Mouse (Mus musculus) left cerebral cortex, adult 9 months (tissue): ENCODE measurements at regions not wholly inside any gene's neighbourhood (a gene's known extent, or its start where the extent isn't known, plus 50 kb on each side); places are given as distances from the start of the nearest gene placed in this dataset.

Source experiments
- DNase-seq, 2 experiments: peaks; one replicate each; pipeline ENCODE4 v3.0.0; 2022; ENCODE audit warnings: low spot score in 2 of 2

DNA sequence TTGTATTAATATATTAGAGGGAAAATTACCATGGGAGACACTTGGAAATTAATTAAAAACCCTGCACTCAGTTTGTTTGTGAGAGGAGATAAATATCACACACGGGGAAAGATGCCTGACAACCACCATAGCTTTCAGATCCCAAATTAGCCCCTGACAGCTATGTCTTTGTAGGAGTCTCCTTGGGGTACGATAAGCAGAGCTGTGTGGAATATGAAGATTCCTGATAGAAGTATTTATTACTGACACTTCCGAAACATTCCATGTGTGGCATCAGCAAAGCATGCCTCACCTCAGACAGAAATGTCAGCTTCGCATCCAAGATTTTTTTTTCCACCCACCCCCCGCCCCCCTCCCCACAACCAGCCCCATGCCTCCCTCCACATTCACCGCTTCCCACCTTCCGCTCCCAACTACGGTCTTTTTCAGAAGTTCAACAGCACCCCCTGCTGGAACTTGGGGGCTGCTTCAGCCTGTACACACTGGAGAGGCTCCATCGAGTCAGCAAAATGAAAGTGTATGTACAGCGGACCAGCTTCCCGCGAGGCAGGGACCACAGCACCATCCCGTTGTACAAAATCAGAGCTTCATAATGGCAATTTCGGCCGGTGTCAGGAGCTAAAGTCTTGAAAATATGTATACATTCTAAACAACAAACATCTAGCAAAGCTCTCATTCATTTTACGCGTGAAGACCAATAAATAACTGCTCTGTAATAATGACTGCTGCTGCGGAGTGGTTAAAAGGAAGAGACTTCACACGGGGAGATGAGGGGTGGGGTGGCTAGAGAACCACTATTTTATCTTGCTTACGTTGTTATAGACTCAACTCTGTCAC lies 66.7 kb downstream of the Rwdd3 start:
- DNase-seq, result peak; percentile 63 to 89

DNA sequence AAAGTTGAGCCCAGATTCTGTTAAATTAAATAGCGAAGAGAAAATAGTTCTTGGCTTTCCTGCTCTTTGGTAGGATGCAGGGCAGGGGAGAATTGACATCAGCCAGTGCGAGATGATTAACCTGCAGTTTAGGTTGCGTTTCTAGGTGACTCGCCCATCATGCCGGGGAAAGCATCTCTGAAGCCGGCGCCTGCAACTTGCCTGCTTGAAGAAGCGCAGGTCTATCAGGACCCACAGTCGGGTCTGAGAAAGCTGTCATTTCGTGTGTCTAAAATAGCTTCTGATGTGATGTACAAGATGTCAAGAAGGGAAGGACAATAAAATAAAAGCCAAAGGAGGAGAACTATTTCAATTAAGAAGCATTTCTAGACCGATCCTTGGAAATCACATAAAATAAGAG lies 68.6 kb downstream of the Rwdd3 start:
- no peak for DNase-seq

DNA sequence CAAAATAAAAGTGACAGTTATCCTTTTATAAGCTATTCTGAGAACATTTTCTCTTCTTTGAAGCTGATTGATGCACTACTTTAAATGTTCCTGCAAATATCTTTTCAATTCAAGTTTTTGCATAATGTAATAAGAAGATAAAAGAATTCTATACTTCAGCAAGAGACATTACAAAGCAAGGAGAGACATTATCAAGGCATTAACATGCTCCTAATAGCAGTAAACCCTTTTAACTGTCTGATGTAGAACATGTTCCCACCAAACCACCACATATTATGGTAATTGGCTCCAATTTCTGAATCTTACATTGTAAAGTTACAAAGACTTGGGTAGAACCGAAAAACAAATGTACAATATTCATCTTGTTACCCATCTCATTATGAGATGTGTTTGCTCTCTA lies 69.4 kb downstream of the Rwdd3 start:
- DNase-seq, result no peak

DNA sequence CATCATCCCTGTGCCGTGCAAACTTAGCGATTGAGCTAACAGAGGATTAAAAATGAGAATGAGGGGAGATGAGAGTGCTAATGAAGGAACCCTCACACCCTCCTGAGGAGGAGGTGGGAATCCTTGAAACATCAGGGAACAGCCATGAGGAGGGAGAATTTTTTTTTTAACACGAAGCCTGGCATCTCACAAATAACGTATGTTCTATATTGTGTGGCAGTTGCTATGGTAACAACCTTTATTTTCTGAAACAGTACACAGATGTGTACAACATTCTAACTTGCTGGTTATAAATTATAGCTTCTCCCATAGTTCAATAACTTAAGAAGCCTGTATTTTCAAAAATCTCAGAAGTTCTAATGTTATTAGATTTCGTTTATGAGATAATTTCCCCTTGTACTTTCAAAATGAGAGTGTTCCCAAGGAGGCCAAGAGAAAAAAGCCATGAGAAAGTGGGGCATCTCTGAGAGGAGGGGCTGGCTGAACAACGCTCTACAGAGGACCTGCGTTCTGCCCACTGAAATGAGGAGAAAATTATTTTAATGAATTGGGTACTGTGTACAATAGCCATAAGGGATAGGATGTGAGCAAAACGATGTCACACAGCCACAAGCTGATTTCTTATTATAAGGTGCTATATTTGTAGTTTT lies 71.2 kb downstream of the Rwdd3 start:
- DNase-seq, result peak in 1 of 2 experiments; percentile 16

DNA sequence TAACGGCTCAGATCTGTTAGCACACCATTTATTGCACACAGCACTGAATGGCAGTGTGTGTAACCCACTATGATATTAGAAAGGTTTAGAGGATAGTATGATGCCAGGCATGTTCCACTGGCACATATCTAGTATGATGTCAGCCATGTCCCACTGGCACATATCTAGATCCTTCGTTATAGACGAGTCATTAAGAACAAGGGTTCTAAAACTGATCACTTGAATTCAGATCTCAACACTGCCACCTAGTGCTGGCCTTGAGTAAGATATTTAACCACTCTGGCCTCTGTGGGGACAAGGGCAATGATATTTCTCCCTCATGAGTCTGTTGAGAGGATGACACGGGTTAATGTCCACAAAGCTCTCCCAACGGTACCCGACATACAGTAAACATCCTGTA lies 78.0 kb downstream of the Rwdd3 start:
- peak in 1 of 2 experiments; percentile 38 for DNase-seq

DNA sequence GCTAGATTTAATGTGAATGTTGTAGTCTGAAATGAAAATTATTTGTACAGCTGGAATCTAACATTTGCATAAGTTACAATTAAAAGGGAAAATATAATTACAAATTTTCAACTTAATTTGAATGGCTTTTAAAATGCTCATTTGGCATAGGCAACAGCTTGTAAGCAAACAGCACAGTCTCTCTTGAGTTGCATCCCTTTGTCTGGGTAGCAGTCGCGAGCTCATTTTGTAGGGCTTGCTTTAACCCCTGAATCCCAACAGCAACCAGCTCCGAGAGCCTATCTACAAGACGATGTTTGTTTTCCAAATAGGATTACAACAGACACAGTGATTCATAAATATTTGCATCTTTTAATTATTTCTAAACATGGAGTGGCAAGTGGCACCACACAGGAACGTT lies 82.8 kb downstream of the Rwdd3 start:
- DNase-seq, result no peak

DNA sequence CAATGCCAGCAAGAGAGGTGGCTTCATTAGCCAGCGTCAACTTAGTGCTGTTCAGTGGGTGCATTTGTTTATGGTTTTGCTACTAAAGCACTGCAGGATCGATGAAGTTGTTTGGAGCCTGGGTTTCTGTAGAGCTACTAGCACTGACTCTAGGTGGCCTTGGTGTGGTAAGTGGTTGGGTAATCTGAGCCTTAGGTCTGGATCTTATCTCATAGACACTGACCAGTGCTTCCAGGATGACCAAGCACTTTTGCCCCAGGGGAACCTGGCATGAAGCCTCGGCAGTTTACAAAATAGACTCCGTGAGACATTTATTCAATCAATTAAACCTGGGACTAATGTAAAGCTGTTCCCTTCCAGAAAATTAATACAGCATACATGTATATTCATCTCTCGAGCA lies 102.8 kb downstream of the Rwdd3 start:
- DNase-seq, result no peak

DNA sequence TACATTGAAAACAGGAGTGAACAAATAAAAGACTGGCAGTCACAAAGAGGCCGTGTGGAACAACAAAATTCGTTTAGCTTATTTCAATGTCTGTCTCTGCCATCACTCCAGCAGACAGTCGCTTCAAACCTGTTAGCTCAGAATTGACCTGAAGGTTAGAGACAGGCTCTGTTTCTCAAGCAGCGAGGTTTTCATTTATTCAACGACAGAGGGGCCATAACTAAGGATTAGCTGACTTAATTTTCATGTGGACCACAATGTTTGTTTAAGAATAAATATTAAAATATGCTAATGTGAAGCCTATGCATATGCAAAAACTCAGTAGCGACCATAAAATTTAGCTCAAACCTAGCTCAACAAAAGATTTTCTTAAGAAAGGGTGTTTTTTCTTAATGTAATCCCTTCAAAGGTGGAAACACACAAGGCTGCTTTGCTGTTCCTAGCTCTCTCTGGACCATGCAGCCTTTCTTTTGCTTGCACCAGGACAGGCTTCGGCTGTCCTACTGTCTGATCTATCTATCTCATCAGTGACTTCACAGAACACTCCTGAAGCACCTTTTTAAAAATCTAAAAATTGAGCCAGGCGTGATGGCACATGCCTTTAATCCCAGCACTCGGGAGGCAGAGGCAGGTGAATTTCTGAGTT lies 135.5 kb downstream of the Rwdd3 start:
- DNase-seq, result no peak

DNA sequence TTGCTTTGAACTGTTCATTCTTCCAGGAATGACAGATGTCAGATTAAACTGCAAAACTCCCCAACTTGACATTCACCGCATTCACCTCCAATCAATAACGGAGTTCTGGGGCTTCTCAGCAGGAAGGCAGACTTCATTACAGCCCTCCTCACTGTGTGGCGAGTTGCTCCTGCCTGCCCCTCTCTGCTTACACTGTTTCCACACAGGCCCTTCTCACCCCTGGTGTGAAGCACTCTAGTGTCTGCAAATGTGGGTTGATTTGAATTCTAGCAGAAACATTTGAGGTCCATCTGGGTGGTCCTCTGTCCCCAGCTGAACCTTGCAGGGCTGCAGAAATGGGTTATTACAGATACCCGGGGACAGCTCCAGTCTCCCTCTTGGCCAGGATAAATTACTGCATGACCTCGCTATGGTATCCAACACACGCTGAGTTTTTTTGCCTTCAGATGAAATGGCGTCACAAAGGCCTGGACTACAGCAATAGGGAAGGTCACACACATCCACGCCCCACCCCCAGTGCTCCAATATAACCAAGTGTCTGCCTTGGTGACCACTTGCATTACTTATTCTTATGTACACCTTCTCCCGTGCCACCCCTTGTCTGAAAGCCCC lies 145.8 kb downstream of the Rwdd3 start:
- no peak for DNase-seq

DNA sequence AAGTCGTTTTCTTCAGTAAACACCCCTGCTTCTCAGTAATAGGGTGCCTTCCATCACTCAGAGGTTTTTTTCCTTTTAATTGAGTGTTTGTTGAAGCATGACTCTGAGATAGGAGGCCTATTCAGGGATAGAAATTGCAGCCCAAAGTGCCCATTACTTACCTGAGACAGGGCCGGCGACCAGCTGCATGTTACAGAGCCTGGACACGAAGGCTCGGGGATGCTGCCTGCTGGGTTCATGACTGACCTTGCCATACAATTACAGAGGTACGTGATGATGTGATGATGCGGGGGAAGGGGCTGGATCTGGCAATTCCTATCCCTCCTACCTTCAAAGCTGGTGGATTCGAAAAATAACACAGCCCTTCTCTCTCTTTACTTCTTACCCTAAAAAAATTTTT lies 146.7 kb downstream of the Rwdd3 start:
- no peak for DNase-seq

DNA sequence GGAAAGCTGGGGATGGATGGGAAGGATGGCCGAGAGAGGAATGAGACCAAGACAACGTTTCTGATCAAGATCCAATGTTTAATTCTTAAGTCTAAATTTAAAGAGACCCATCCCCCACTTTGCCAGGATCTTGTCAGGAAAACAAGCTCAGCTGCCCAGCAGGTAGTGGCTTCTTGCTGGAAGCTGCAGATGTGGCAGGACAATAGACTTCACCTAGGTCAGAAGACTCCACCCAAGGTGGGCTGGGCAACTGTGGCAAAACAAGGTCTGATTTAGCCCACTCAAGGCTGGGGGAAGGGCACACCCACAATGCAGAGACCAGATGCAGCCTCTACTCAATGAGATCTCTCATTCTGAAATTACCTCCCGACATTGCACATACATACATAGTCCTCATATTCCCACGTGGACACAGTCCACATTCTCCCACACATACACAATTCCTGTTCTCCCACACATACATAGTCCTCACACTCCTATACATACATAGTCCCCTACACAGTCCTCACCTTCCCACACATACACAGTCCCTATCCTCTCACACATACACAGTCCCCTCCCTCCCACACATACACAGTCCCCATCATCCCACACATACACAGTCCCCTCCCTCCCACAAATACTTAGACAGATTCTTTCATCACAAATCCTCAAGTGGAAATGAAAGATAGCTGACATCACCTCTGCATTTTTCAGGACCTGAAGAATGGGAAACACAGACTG lies 150.2 kb downstream of the Rwdd3 start:
- DNase-seq, result no peak

DNA sequence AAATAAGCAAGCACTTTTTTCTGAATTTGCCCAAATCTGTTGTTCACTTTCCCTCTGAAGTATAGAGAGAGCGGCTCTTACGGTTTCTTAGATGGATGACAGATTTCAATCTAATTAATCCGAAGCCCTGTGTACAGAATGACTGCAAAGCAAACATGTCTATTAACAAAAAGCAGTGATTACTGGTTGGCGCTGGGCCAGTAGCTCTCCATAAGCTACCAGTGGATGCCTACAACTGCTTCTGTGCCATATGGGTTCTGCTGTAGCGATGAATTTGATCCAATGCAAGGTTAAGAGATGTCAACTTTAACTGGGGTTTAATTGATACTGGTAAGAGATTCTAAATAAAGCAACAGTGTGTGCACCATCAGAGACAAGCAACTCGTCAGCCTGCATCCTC lies 162.3 kb downstream of the Rwdd3 start:
- DNase-seq, result no peak

DNA sequence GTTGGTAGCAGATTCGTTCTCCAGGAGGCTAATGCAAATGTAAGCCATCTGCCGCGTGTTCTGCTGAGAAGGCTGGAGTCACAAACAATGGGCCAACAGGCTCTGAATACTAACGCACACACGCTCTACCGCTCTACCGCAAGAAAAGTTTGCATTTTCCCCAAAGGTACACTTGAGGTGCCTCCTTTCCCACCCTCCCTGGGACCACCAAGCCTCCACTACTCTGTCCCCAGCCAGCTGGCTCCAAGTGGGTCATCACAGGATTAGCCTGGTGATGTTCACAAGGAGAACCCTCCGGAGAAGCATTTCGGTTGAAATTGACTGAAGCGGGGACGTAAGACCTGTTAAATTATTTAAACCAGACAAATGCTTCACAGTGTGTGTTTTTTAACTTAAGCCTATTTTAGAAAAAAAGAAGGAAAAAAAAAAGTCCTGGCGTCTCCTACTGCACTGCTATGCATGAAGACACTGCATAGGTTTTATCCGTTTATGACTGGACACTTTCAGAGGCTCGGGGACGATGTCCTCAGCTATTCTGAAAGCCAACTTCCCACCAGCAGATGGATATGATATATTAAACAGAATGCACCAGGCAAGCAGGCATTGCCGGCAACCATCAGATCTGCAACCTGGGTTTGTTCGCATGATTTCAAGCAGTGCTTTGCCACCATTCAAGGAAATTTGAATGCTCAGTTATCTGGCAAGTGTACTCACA lies 187.8 kb downstream of the Rwdd3 start:
- DNase-seq, result peak in 1 of 2 experiments; percentile 35

DNA sequence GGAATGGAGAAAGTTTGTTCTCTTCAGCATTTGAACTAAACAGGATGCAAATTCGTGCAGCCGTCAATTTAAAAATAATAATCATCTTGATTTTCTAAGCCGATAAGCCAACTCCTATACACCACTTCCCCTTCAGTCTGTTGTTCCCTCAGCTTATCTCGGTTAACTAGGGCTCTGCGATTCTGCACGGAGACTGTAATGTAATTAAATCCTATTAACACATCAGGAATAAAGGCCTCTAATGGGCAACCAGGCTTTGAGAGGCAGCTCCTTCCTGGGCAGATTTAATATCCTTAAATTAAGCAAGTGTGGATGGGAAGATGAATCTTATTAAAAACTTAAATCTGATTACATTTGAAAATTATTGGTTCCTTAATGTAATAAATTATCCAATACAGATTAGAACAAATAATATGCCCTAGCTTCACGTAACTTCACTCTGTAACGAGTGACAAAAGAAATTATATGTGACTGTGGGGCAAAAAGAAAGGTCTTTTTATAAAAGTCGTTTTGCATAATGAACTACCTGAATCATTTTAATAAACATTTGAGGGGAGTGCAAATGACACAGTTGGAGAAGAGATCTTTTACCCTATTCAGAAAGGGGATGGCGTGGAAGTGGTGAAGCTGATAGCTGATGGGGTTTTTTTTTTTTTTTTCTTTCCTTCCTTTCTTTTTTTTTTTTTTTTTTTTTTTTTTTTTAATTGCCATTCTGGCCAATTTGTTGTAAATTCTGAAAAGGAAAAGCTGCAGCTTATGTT lies 188.5 kb downstream of the Rwdd3 start:
- DNase-seq, result no peak

DNA sequence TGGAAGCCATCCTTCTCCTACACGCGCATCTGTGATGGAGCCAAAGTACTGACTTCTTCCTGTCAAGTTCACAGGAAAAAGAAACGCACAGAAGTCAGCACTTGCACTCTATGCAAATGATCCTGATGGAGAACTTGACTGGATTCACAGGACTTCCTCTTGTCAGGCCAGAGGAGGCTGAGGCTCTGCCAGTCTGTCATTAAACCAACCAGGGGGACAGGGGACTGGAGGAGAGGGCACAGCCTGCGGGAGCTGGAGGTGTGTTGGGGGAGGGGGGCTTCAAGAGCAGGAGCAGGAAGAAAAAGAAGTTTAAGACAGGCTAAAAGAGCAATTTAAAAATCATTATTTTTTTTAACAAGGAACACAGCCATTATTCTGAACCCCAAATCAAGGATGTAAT lies 189.3 kb downstream of the Rwdd3 start:
- DNase-seq, result no peak

DNA sequence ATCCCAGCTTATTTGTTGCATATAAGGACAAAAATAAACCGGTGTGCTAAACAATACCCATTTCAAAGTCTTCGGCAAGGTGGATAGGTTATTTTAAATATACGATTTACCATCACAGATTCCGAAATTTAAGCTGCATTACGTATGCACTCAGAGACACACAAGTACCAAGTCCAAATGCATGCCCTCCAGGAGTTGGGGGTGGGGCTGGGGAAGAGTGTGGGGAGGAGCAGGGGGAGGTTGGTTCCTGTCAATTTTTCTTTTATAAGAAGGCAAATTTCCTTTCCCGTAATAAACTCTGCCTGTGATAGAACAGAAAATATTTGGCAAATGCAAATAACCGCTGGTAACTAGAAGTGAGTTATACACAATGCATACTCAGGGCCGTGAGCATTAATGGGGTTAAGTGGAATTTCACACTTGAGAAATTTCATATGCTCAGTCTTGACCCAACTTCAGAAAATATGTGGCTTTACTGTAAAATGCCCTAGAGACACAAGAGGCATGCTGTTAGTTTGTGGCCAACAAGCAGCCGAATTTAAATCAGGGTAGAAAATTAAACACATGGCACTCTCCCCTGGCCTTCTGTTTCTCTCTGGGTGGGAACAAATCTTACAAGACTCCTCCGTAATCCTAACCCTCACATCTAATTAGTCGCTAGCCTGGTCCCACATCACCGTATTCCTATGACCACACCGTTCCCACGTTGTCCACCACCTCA lies 200.6 kb downstream of the Rwdd3 start:
- DNase-seq, result no peak

DNA sequence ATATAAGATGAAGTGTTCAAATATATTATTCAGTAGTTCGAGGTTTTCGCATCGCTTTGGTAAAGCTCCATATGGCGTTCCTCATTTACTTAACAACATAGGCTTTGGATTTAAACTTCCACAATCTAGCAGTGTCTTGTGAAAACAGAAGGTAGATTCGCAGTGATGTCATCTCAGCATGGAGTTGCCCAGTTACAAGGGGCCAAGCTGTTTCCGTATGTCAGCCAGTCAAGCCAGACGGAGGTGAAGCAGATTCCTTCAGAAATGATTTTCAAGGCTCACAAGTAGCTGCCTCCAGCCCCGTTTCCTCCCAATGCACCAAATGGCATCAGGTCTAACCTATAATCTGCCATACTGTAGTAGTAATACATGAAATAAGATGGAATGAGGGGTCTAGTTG lies 224.6 kb downstream of the Rwdd3 start:
- no peak for DNase-seq

DNA sequence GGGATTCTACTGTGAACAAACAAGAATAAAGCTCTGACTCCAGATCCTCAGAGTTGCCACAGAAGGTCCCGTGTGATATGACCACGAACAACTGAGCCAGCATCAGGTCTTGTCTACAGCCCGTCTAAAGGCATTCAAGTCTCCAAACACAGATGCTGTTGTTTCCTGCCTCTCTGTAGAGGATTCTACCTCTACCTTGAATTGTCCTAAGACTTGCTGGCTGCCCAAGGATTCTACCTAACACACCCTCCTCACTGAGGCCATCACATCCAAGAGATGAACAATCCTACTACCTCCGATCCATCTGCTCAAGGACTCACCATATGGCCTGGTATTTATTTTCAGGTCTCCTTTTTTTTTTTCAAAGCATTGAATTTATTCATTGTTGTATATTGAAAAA lies 237.1 kb downstream of the Rwdd3 start:
- DNase-seq, result no peak

DNA sequence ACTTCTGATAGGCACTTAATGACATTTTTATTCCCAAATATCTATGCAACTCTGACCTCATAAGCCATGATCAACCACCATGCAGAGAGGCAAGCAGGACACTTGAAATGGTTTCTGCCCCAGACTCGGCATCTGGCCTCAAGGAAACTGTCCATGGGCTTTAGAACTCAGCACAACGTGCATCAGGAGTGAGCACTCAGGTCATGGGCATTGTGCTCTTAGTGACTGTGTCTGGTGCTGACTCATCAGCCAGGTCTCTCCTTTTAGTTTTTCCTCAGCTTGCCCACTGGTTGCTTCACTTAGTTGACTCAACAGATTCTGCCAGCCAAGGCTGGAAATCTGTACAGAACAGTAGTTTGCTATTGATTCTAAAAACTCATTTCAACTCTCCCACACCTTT lies 251.1 kb downstream of the Rwdd3 start:
- no peak for DNase-seq

DNA sequence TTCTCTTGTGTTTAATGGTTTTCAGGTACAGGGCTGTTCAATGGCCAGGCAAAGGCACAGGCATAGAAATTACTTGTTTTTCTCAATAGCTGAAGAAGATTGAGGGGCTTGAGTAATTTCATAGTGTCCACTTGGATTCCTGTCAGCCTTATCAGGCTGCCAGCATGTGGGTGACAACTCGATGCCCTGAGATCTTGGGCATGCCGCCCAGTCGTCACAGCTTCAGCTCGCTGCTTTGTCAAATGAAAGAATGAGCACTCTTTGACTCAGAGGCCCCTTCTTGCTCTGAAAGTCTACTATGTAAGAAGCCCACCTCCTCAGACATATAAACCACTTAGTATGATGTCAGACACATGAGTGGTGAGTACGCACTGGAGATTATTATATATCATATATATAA lies 272.6 kb downstream of the Rwdd3 start:
- no peak for DNase-seq
